Mouse (Mus musculus): ENCODE data around the gene Mecr. TPM values are rescaled to one million over a fixed set of nuclear protein-coding genes. Genes with fewer than 3 reads are reported as not detected.

Gene Mecr
- polyA plus RNA-seq, 1 experiment = 22.7 TPM

GRCm38 (mm10) chr4:131814869-131815268, 28.4 kb upstream of the Mecr start:
- Histone ChIP-seq H3K4me3 (replicated peaks; ENCODE audit: extremely low read depth, low read depth, low read length) (no peak overlapping the region), H3K4me1 (ENCODE audit: control insufficient read depth, insufficient read depth, low read length) (peaks cover 15% of the 10 kb centered on the region)
- no peak for DNase-seq
- WGBS = 34% methylated on average over 10 of the region's 10 CpGs
- TF ChIP-seq POLR2A (IDR thresholded peaks at IDR 0.05; ENCODE audit: borderline replicate concordance, extremely low read depth, low read depth, low read length) (no peak), CTCF (IDR thresholded peaks at IDR 0.05; ENCODE audit: insufficient read depth, low read length) (no peak)

DNA sequence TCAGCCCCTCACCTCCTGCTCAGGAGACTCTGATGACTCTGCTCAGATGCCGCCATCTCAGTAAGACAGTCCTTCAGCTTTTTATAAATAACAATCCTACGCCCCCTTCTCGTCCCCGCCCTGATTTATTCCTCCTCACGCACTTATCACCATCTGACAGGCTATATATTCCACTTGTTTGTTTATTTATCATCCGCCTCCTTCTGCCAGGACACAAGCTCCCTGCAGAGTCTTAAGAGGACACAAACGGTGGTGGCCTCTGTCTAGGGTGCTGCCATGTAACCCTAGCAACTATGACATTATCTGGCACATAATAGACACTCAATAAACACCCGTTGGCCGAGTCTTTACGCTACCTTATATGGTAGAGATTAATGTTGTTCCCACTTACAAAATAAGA, 27.5 kb upstream of the Mecr start:
- Histone ChIP-seq H3K4me1 (ENCODE audit: control insufficient read depth, insufficient read depth, low read length) (peaks cover 15% of the 10 kb centered on the region), H3K4me3 (replicated peaks; ENCODE audit: extremely low read depth, low read depth, low read length) (no peak overlapping the region)
- WGBS = 42% methylated on average over 10 of the region's 10 CpGs
- DNase-seq = no peak
- TF ChIP-seq POLR2A (IDR thresholded peaks at IDR 0.05; ENCODE audit: borderline replicate concordance, extremely low read depth, low read depth, low read length) = no peak
- no peak for TF ChIP-seq CTCF (IDR thresholded peaks at IDR 0.05; ENCODE audit: insufficient read depth, low read length)

GRCm38 (mm10) chr4:131818926-131819325, 24.3 kb upstream of the Mecr start:
- WGBS = 70% methylated on average over 23 of the region's 23 CpGs
- no peak for DNase-seq
- H3K4me3 ChIP-seq (replicated peaks; ENCODE audit: extremely low read depth, low read depth, low read length) = no peak overlapping the region
- peaks cover 12% of the 10 kb centered on the region for H3K4me1 ChIP-seq (ENCODE audit: control insufficient read depth, insufficient read depth, low read length)
- no peak for TF ChIP-seq CTCF (IDR thresholded peaks at IDR 0.05; ENCODE audit: insufficient read depth, low read length)
- TF ChIP-seq POLR2A (IDR thresholded peaks at IDR 0.05; ENCODE audit: borderline replicate concordance, extremely low read depth, low read depth, low read length) = no peak

GRCm38 (mm10) chr4:131821161-131821731, 22.0 kb upstream of the Mecr start:
- Histone ChIP-seq H3K4me1 (ENCODE audit: control insufficient read depth, insufficient read depth, low read length) (no peaks in the 10 kb centered on the region), H3K4me3 (replicated peaks; ENCODE audit: extremely low read depth, low read depth, low read length) (no peak overlapping the region)
- no peak for TF ChIP-seq POLR2A (IDR thresholded peaks at IDR 0.05; ENCODE audit: borderline replicate concordance, extremely low read depth, low read depth, low read length)
- TF ChIP-seq CTCF (IDR thresholded peaks at IDR 0.05; ENCODE audit: insufficient read depth, low read length) = no peak
- no peak for DNase-seq
- WGBS = 75% methylated on average over 16 of the region's 16 CpGs

- no peak overlapping the region for H3K4me3 ChIP-seq (replicated peaks; ENCODE audit: extremely low read depth, low read depth, low read length)
- no peak for DNase-seq
- WGBS = 71% methylated on average over 3 of the region's 3 CpGs
- TF ChIP-seq POLR2A (IDR thresholded peaks at IDR 0.05; ENCODE audit: borderline replicate concordance, extremely low read depth, low read depth, low read length) (no peak), CTCF (IDR thresholded peaks at IDR 0.05; ENCODE audit: insufficient read depth, low read length) (no peak)
- H3K4me1 ChIP-seq (ENCODE audit: control insufficient read depth, insufficient read depth, low read length) = no peaks in the 10 kb centered on the region
These were observed 20.7 kb upstream of the Mecr start for GRCm38 (mm10) chr4:131822583-131822982.

DNA sequence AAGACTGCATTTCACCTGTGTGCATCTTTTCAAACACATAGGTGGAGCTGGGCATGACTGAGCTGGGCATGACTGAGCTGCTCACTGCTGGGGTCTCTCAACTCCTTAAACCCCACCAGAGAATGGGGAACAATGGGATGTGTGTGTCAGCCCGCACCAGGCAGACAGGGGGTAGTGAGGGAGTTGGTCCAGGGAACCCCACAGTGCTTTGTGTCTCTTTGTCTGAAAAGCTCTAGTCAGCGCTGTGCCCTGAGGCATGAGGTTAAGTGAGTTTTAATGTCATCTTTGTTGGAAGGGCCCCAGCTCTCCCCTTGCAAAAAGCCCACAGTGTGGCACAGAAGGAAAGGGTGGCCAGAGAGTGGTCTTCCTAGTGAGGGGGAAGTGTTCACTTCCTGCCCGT, 18.3 kb upstream of the Mecr start:
- Histone ChIP-seq H3K4me1 (ENCODE audit: control insufficient read depth, insufficient read depth, low read length) (no peaks in the 10 kb centered on the region), H3K4me3 (replicated peaks; ENCODE audit: extremely low read depth, low read depth, low read length) (no peak overlapping the region)
- no peak for TF ChIP-seq POLR2A (IDR thresholded peaks at IDR 0.05; ENCODE audit: borderline replicate concordance, extremely low read depth, low read depth, low read length)
- 66% methylated on average over 3 of the region's 3 CpGs for WGBS
- no peak for DNase-seq

GRCm38 (mm10) chr4:131825830-131826229, 17.4 kb upstream of the Mecr start:
- TF ChIP-seq CTCF (IDR thresholded peaks at IDR 0.05; ENCODE audit: insufficient read depth, low read length) (peak; percentile 73), POLR2A (IDR thresholded peaks at IDR 0.05; ENCODE audit: borderline replicate concordance, extremely low read depth, low read depth, low read length) (no peak)
- peak; percentile 61 for DNase-seq
- 30% methylated on average over 8 of the region's 8 CpGs for WGBS

DNA sequence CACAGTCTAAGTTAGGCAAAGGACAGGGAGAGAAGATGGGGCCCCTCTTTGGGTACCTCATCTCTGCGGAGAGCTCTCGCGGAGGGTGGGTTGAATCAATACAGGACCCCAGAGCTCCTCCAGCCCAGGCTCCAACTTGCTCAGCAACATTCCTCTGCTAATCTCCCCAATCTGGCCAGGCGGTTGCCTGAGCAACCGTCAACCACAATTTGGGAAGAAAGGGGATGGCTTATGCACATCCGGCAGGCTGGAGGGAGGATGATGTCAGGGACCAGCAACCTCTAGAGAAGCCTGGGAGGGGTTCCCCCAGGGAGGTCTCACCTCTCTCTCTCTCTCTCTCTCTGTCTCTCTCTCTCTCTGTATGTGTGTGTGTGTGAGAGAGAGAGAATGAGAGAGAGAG, 16.4 kb upstream of the Mecr start:
- WGBS = 37% methylated on average over 6 of the region's 6 CpGs
- Histone ChIP-seq H3K4me1 (ENCODE audit: control insufficient read depth, insufficient read depth, low read length) (no peaks in the 10 kb centered on the region), H3K4me3 (replicated peaks; ENCODE audit: extremely low read depth, low read depth, low read length) (no peak overlapping the region)
- no peak for TF ChIP-seq CTCF (IDR thresholded peaks at IDR 0.05; ENCODE audit: insufficient read depth, low read length)
- no peak for DNase-seq

More at GRCm38 (mm10) chr4:131825830-131826229, 17.4 kb upstream of the Mecr start:
- Histone ChIP-seq H3K4me1 (ENCODE audit: control insufficient read depth, insufficient read depth, low read length) (no peaks in the 10 kb centered on the region), H3K4me3 (replicated peaks; ENCODE audit: extremely low read depth, low read depth, low read length) (no peak overlapping the region)

- WGBS = 84% methylated on average over 8 of the region's 8 CpGs
These were observed 14.1 kb upstream of the Mecr start for GRCm38 (mm10) chr4:131829123-131829522.

GRCm38 (mm10) chr4:131831546-131832045, 11.7 kb upstream of the Mecr start:
- no peak for TF ChIP-seq POLR2A (IDR thresholded peaks at IDR 0.05; ENCODE audit: borderline replicate concordance, extremely low read depth, low read depth, low read length)
- no peak for TF ChIP-seq CTCF (IDR thresholded peaks at IDR 0.05; ENCODE audit: insufficient read depth, low read length)
- Histone ChIP-seq H3K4me1 (ENCODE audit: control insufficient read depth, insufficient read depth, low read length) (peaks cover 4% of the 10 kb centered on the region), H3K4me3 (replicated peaks; ENCODE audit: extremely low read depth, low read depth, low read length) (no peak overlapping the region)
- DNase-seq = no peak
- WGBS = 46% methylated on average over 5 of the region's 5 CpGs

More at GRCm38 (mm10) chr4:131829123-131829522, 14.1 kb upstream of the Mecr start:
- TF ChIP-seq POLR2A (IDR thresholded peaks at IDR 0.05; ENCODE audit: borderline replicate concordance, extremely low read depth, low read depth, low read length) (no peak), CTCF (IDR thresholded peaks at IDR 0.05; ENCODE audit: insufficient read depth, low read length) (no peak)
- DNase-seq = no peak
- Histone ChIP-seq H3K4me1 (ENCODE audit: control insufficient read depth, insufficient read depth, low read length) (no peaks in the 10 kb centered on the region), H3K4me3 (replicated peaks; ENCODE audit: extremely low read depth, low read depth, low read length) (no peak overlapping the region)

Measured in lung, adult 2 months (tissue).